Mouse (Mus musculus) spleen, adult 2 months (tissue): ENCODE data around the gene Wee1.
"Not testable (repeated sequence)": the region's sequence is repeated elsewhere in the genome, so short reads cannot be mapped to it uniquely, and the experiment has no call there.

Experiments
- CTCF ChIP-seq: fragments of 200-500 bp; IDR thresholded peaks from 2 replicates; pipeline ENCODE4 v1.5.1; 2011; ENCODE audit warnings: mild to moderate bottlenecking, inconsistent platforms; ENCODE audit not compliant: insufficient read depth, insufficient read length, insufficient replicate concordance; ENCODE audit errors: extremely low read depth
- POLR2A ChIP-seq: fragments of 200-500 bp; IDR thresholded peaks from 2 replicates; pipeline ENCODE4 v1.6.1; 2011; ENCODE audit warnings: low read depth, low read length, inconsistent platforms

- not testable (repeated sequence) for TF ChIP-seq CTCF, POLR2A
Observed at GRCm38 (mm10) chr7:110160109-110160508, 38.3 kb downstream of the Wee1 start.
